In the genomic region with DNA sequence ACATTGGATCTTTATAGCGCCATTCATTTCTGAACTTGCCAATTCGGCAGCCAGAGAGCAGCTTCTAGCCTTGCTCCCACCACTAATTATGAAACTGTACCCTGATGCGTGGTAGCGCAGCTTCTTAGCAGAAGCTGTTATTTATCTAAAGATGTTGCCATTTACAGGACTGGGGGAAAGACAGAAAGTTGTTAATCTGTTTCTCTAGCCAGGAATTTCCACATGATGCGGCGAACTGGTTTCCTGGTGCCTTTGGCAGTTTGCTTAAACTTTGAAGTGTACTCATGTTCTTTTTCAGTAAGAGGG, we compare ENCODE assay signal across 11 mouse cellular contexts.
DNase-seq lines count a peak whose midpoint lies in the region; ATAC-seq and TF ChIP-seq lines count a peak whose summit lies in the region.
"Had no signal": no experiment of that assay in that cellular context is flagged by ENCODE, and none has a peak within 500 bp of the region (broad histone marks: within the 10 kb centered on the region; RNA-seq: fewer than 3 reads in every experiment).

No protein-coding gene starts in this region.

- no peaks in the 10 kb centered on the region for H3K27me3 ChIP-seq in kidney, postnatal 0 days (ENCODE audit: insufficient read depth, low read length)
- 0 out of 2 replicates have a peak, but pooled peaks cover 10% of the 10 kb centered on the region for H3K27me3 ChIP-seq in embryonic facial prominence, embryonic 12.5 days
- H3K27me3 ChIP-seq in hindbrain, embryonic 12.5 days = peaks cover 8% of the 10 kb centered on the region; the same call in 1 of the 2 replicates
- no peaks in the 10 kb centered on the region for H3K27me3 ChIP-seq in midbrain, embryonic 15.5 days (replicated peaks)

- no peaks in the 10 kb centered on the region for H3K9me3 ChIP-seq in kidney, postnatal 0 days (replicated peaks; ENCODE audit: low read length)
- no peaks in the 10 kb centered on the region for H3K9me3 ChIP-seq in embryonic facial prominence, embryonic 12.5 days
- H3K9me3 ChIP-seq in hindbrain, embryonic 12.5 days (replicated peaks) = no peaks in the 10 kb centered on the region
- H3K9me3 ChIP-seq in midbrain, embryonic 15.5 days = no peaks in the 10 kb centered on the region
- H3K9me3 ChIP-seq: liver, embryonic 13.5 days had no signal

- H3K4me3 ChIP-seq in kidney, postnatal 0 days (replicated peaks; ENCODE audit: low read depth, low read length) = 0 out of 2 replicates have a peak overlapping the region, but pooled peaks have one; percentile 14
- H3K4me3 ChIP-seq in embryonic facial prominence, embryonic 12.5 days = no peak overlapping the region
- H3K4me3 ChIP-seq in hindbrain, embryonic 12.5 days = no peak overlapping the region
- no peak overlapping the region for H3K4me3 ChIP-seq in midbrain, embryonic 15.5 days
- H3K4me3 ChIP-seq: liver, embryonic 13.5 days had no signal

- no peaks in the 10 kb centered on the region for H3K36me3 ChIP-seq in kidney, postnatal 0 days (ENCODE audit: insufficient read depth, low read length)
- no peaks in the 10 kb centered on the region for H3K36me3 ChIP-seq in embryonic facial prominence, embryonic 12.5 days
- no peaks in the 10 kb centered on the region for H3K36me3 ChIP-seq in hindbrain, embryonic 12.5 days
- H3K36me3 ChIP-seq in midbrain, embryonic 15.5 days (replicated peaks) = no peaks in the 10 kb centered on the region
- H3K36me3 ChIP-seq: liver, embryonic 13.5 days had no signal

- 0 out of 2 replicates have a peak overlapping the region, but pooled peaks have one; percentile 9 for H3K9ac ChIP-seq in kidney, postnatal 0 days (ENCODE audit: low read depth, low read length)
- H3K9ac ChIP-seq in embryonic facial prominence, embryonic 12.5 days = no peak overlapping the region
- no peak overlapping the region for H3K9ac ChIP-seq in hindbrain, embryonic 12.5 days
- H3K9ac ChIP-seq in midbrain, embryonic 15.5 days = no peak overlapping the region
- H3K9ac ChIP-seq: liver, embryonic 13.5 days had no signal

- no peak overlapping the region for H3K27ac ChIP-seq in kidney, postnatal 0 days
- no peak overlapping the region for H3K27ac ChIP-seq in embryonic facial prominence, embryonic 12.5 days
- no peak overlapping the region for H3K27ac ChIP-seq in hindbrain, embryonic 12.5 days
- H3K27ac ChIP-seq in midbrain, embryonic 15.5 days = no peak overlapping the region
- H3K27ac ChIP-seq: liver, embryonic 13.5 days had no signal

- no peak for ATAC-seq in kidney, postnatal 0 days (replicated peaks; ENCODE audit: low FRiP score, low read depth)
- no peak for ATAC-seq in embryonic facial prominence, embryonic 12.5 days (ENCODE audit: insufficient number of reproducible peaks, insufficient read depth, low FRiP score, low TSS enrichment)
- ATAC-seq in hindbrain, embryonic 12.5 days (ENCODE audit: low FRiP score) = no peak
- ATAC-seq in midbrain, embryonic 15.5 days (replicated peaks) = no peak
- no peak for ATAC-seq in activated CD4-positive, CD25-positive, alpha-beta regulatory T cell, adult 4 months

- DNase-seq in kidney, postnatal 0 days (ENCODE audit: low spot score) = peak; percentile 31
- DNase-seq in kidney, postnatal 10 days = no peak
- DNase-seq in right cerebral cortex, postnatal 14 days = no peak
- no peak for DNase-seq in urinary bladder, postnatal 10 days (ENCODE audit: low spot score)
- DNase-seq: cerebellum, adult 18-20 months; gastrocnemius, postnatal 14 days; liver, embryonic 13.5 days had no signal

- H3K4me2 ChIP-seq in kidney, postnatal 0 days (ENCODE audit: low read length) = peak overlapping the region; percentile 52
- H3K4me2 ChIP-seq in embryonic facial prominence, embryonic 12.5 days (replicated peaks) = peak overlapping the region; percentile 40
- H3K4me2 ChIP-seq in hindbrain, embryonic 12.5 days (replicated peaks) = peak overlapping the region; percentile 32
- peak overlapping the region; percentile 33 for H3K4me2 ChIP-seq in midbrain, embryonic 15.5 days
- H3K4me2 ChIP-seq: liver, embryonic 13.5 days had no signal

- WGBS in kidney, postnatal 0 days = 15% methylated on average over 6 of the region's 6 CpGs
- WGBS in embryonic facial prominence, embryonic 12.5 days = 23% methylated on average over 6 of the region's 6 CpGs
- 29% methylated on average over 6 of the region's 6 CpGs for WGBS in hindbrain, embryonic 12.5 days
- 21% methylated on average over 6 of the region's 6 CpGs for whole genome bisulfite sequencing in midbrain, embryonic 15.5 days

- TF ChIP-seq CTCF in kidney, postnatal 0 days (IDR thresholded peaks at IDR 0.05; ENCODE audit: low read depth) = no peak

- peaks cover 8% of the 10 kb centered on the region; the same call in 1 of the 2 replicates for H3K4me1 ChIP-seq in kidney, postnatal 0 days (replicated peaks; ENCODE audit: insufficient read depth, low read length)
- H3K4me1 ChIP-seq in embryonic facial prominence, embryonic 12.5 days = 0 out of 2 replicates have a peak, but pooled peaks cover 4% of the 10 kb centered on the region
- peaks cover 5% of the 10 kb centered on the region; the same call in 1 of the 2 replicates for H3K4me1 ChIP-seq in hindbrain, embryonic 12.5 days
- 0 out of 2 replicates have a peak, but pooled peaks cover 6% of the 10 kb centered on the region for H3K4me1 ChIP-seq in midbrain, embryonic 15.5 days
- H3K4me1 ChIP-seq: liver, embryonic 13.5 days had no signal
